Mouse (Mus musculus): ENCODE data around the gene Fhit.

GRCm38 (mm10) chr14:9646233-9646632 is 1515.6 kb downstream of the Fhit start:
- TF ChIP-seq CTCF (IDR thresholded peaks at IDR 0.05; ENCODE audit: extremely low read depth, insufficient read length, insufficient replicate concordance, low read depth, low read length), result no peak
- TF ChIP-seq POLR2A (IDR thresholded peaks at IDR 0.05; ENCODE audit: low read depth, low read length), result no peak

Data from small intestine, adult 2 months (tissue).